Mouse (Mus musculus) layer of hippocampus, adult 18-20 months (tissue): ENCODE results near the gene 4930523C07Rik. TPM values are rescaled to one million over a fixed set of nuclear protein-coding genes. Genes with fewer than 3 reads are reported as not detected.

Source experiments
- DNase-seq, 2 experiments: peaks; one replicate each; pipeline ENCODE4 v3.0.0; 2022; ENCODE audit warnings: low spot score in 2 of 2
- total RNA-seq, 2 experiments: library from RNA; stranded (reverse); gene quantifications; 2 replicates each; pipeline ENCODE4 v1.2.3; 2021

4930523C07Rik gene
- total RNA-seq, 2 experiments from 2014 or later, result 1.1 to 3.5 TPM

GRCm38 (mm10) chr1:160084239-160084638 is 40.1 kb downstream of the 4930523C07Rik start:
- no peak for DNase-seq

GRCm38 (mm10) chr1:160086651-160087050 is 42.5 kb downstream of the 4930523C07Rik start:
- no peak for DNase-seq

DNA sequence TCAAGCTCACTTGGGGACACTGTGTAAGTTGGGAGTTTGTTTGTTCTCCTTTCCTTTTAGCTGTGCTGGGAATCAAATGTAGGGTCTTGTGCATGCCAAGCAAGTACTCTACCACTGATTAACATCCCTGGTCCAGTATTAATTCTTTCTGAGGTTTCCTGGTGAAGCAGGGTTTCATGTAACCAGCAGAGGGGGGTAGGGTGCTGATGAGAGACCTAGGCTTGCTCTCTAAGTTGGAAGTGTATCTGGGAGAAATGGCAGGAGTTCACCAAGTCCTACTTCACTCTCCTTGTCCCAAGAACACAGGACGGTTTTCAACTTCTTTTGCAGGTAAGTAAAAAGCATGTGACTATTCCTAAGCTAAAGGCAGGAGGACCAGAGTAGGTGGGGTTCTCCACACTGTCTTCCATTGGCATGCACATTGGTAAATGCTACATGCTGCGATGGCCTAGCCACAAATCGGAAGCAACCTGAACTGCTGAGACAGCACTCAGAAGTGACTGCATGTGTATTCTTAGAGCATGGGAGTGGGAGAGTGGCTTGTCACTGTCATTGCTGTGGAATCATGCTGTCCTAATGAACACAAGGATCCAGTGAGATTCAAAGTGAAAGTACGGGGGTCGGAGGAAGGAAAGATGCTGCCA is 55.6 kb downstream of the 4930523C07Rik start:
- peak in 1 of 2 experiments; percentile 18 for DNase-seq

- peak in 1 of 2 experiments; percentile 48 for DNase-seq
These were observed 56.8 kb downstream of the 4930523C07Rik start for GRCm38 (mm10) chr1:160100996-160101395.

- DNase-seq, result no peak
These were observed 61.2 kb downstream of the 4930523C07Rik start for GRCm38 (mm10) chr1:160105426-160105825.

DNA sequence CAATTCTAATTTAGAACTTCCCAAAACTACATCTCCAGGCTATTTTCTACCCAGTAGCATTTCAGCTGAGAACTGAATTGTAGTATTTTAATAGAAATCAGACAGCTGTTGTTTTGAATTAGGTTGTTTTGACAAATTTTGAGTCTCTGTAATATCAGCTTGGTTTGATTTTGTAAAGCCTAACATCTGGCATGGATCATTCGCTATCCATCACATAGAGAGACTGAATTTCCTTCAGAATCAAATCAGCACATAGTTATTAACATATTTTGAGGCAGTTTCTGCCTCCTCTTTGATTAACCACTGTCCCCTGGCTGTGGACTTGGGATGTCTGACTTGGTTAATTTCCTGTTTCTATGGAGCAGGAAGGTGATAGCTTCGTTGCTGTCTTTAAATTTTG is 64.4 kb downstream of the 4930523C07Rik start:
- DNase-seq, result no peak

DNA sequence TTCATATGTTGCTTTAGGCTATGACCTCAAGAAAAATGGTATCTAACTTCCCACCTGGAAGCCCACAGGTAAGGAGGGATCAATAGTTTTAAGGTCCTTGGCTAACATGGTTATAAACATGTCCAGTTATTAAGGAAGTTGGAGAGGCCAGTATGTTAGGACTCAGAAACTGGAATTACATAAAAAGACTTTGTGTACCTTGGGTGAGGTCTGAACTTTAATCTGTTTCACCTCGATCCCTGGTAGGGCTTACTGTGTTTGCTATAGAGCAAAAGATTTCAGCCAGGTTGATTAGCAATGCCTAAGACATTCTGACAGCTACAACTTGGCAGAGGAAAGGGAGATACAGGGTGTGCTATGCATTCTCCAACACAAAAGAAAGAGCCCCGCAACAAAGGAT is 79.8 kb downstream of the 4930523C07Rik start:
- DNase-seq, result no peak

Other genes starting within 250 kb of the 4930523C07Rik start
- gene Tnn, start 109.2 kb downstream of the 4930523C07Rik start, total RNA-seq, result under 1 TPM in 1 of 2 experiments, not detected in 1; 0.08 TPM
- 10 to 100 TPM; 68.8 to 73.8 TPM for gene Mrps14, start 150.8 kb downstream of the 4930523C07Rik start, total RNA-seq
- gene Cacybp, start 168.5 kb downstream of the 4930523C07Rik start, total RNA-seq, result 10 to 100 TPM; 88.5 to 95.7 TPM